Mouse (Mus musculus) neutrophil, adult 5-6 weeks (primary cell): ENCODE measurements around the gene Tbl1xr1. TPM values are rescaled to one million over a fixed set of nuclear protein-coding genes. Genes with fewer than 3 reads are reported as not detected.

ENCODE experiments used
- ATAC-seq: fragments of 151-379, 151-347 bp; 2 replicates; pipeline ENCODE4 v1.8.0; 2017; ENCODE audit warnings: mild to moderate bottlenecking, moderate TSS enrichment; ENCODE audit not compliant: insufficient number of reproducible peaks, poor library complexity, low FRiP score, severe bottlenecking; ENCODE audit errors: extremely low read depth
- total RNA-seq: library from RNA; stranded (forward); fragments of 200-1000 nt; gene quantifications from 2 replicates; pipeline ENCODE4 v1.2.3, GENCODE M21; 2017

The Tbl1xr1 gene
- total RNA-seq, 1 experiment from 2014 or later = 100.0 TPM

DNA sequence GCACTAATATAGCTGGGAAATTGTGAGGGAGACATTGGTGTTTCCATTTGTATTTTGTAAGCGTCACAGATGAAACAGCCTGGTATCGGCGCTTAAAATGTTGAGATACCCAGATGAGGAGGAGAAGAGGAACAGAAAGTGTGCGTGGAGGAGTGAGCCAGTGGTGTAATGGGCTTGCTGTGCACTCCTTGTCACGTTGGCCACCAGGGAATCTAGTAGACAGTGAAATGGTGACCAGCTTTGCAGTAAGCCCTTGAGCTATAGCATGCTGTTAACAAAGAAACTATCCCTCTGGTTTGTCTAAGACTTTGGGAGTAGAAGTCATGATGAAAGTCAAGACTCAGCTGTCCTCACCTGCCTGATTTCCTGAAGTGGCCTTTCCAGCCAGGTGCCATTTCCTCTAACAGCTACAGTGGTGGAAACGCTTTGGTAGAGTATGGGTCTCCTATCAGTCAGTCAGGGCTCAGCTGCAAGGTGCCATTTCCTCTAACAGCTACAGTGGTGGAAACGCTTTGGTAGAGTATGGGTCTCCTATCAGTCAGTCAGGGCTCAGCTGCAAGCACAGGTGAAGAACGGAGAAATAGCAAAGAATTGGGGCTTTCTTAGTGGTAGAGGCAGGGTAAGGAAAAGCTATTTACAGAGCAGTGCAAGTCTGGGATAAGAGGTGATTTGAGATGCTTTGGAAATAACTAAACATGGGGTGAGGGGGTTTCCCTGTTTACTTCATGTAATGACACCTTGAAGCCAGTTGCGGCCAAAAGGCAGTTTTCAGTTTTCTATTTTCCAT, 61.5 kb downstream of the Tbl1xr1 start:
- peak; percentile 84 for ATAC-seq

GRCm38 (mm10) chr3:22138580-22139099, 62.2 kb downstream of the Tbl1xr1 start:
- no peak for ATAC-seq

- ATAC-seq = no peak
Observed at GRCm38 (mm10) chr3:22140111-22140658, 63.7 kb downstream of the Tbl1xr1 start.

- ATAC-seq = no peak
Observed at GRCm38 (mm10) chr3:22141984-22142719, 65.7 kb downstream of the Tbl1xr1 start.

GRCm38 (mm10) chr3:22142846-22143641, 66.6 kb downstream of the Tbl1xr1 start:
- ATAC-seq = peak; percentile 78

DNA sequence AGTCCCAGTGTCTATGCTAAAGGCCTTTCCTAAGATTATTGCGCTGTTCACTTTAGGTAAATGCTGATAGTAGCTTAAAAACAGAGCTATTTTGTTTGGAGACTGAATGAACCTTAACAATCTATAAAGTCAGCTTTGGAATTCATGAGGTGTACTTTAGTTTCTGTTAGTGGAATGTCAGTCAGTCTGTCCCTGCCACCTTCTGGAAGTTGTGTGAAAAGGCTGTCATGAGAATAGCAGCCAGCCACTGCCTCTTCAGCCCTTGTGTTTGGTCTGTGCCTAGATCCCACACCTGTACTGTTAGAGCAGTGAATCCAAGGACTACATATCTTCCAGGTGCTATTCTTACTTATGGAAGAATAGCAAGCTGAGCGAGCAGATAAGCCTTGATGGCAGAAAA, 67.8 kb downstream of the Tbl1xr1 start:
- ATAC-seq = no peak

DNA sequence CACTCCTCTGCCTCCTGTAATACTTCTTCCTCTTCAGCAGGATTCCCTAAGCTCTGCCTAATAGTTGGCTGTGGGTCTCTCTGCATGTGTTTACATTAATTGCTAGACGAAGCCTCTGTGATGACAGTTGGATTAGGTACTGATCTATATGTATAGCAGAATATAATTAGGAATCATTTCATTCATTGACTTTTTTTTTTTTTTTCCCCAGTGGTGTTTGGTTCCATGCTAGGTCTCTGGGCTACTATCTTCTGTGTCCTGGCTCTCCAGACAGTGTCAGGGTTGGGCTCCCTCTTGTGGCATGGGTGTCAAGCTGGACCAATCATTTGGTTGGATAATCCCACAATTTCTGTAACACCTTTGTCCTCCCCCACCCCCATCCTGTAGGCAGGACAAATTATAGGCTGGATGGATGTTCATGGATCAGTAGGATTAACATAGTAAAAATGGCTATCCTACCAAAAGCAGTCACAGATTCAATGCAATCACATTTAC, 71.0 kb downstream of the Tbl1xr1 start:
- ATAC-seq = no peak

DNA sequence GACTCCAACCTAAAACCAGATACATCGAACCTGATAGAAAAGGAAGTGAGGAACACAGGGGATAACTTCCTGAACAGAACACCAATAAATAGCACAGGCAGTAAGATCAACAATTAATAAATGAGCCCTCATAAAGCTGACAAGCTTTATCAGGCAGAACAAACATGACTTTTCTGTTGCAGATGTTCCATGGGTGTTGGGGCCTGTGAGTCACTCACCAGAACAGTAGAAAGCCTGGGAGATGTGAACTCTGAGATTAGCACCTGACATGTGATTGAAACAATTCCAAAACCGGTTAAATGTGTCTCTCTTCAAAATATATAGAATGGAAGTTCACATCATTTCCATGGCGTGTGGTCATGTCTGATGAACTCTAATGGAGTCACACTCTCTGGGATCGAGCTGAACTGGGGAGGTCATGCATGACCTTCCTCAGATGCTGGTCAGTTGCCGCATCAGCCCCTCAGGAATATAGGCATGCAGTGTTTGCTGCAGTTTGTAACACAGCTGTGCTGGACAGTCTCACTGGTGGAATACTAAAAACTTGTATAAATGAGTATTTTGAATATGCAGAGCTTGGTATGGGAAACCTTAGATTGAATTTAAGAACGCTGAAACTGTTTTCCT, 72.0 kb downstream of the Tbl1xr1 start:
- no peak for ATAC-seq

- ATAC-seq = no peak
Observed at GRCm38 (mm10) chr3:22150872-22151530, 74.5 kb downstream of the Tbl1xr1 start.

- peak; percentile 94 for ATAC-seq
Observed at GRCm38 (mm10) chr3:22152773-22153172, 76.3 kb downstream of the Tbl1xr1 start.

DNA sequence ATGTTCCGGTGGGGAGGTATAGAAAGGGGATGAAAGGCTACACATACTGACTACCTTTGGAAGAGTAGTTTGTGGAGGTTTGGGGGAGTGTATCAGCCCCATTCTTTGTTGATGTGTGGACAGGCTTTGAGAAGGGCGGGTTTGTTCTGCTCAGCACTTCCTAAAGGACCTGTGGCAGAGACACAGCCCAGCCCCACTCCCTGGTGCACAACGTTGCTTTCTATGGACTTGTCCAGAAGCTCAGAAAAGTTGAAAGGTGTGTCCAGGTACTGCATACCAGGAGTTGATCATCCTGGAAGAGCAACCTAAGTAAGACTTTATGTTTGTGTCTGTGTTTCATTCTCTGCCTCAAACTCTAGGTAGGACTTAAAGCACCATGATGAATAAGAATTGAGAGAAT, 78.1 kb downstream of the Tbl1xr1 start:
- ATAC-seq = no peak

DNA sequence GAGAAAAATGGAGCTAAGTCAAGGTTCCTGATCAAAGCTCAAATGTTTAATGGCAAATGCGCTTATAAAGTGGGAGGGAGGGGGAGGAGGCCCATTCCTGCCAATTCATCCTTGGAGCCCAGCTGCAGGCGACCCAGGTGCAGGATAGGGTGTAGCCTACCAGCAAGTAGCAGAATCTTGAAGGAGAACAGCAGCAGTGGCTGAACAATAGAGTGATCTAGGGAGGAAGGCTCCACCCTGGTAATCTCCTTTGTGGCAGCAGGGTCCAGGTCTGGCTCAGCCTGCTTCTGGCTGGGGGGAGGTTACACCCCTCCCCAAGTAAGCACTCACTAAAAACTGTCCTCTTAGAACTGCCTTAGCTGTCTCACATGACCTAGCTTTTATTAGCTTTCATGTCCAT, 79.9 kb downstream of the Tbl1xr1 start:
- no peak for ATAC-seq

GRCm38 (mm10) chr3:22162948-22163347, 86.5 kb downstream of the Tbl1xr1 start:
- ATAC-seq = no peak

DNA sequence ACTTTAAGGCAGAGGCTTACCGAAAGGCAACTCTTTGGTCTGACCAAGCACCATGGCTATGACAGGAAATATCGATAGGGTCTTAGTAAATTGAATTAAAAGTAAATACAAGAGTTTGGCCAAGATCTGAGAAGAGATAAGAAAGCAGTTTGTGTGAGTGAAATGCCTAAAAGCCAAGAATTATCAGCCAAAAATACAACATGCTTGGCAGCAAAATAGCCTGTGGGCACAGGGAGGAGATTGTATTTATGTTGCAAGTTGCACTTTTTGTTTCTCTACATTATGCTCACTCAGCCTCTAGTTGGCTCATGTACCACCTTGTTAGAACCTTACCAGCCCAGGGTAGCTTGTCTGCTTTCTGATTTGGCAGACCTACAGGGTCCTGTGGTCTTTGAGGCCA, 91.4 kb downstream of the Tbl1xr1 start:
- ATAC-seq = no peak

- ATAC-seq = no peak
Observed at GRCm38 (mm10) chr3:22168432-22168831, 92.0 kb downstream of the Tbl1xr1 start.

GRCm38 (mm10) chr3:22171526-22171925, 95.1 kb downstream of the Tbl1xr1 start:
- ATAC-seq = no peak

GRCm38 (mm10) chr3:22172410-22172809, 96.0 kb downstream of the Tbl1xr1 start:
- ATAC-seq = no peak

- ATAC-seq = no peak
Observed at GRCm38 (mm10) chr3:22173171-22173570, 96.7 kb downstream of the Tbl1xr1 start.
